Mouse (Mus musculus) lung, postnatal 0 days (tissue): ENCODE measurements at regions not wholly inside any gene's neighbourhood (a gene's known extent, or its start where the extent isn't known, plus 50 kb on each side); places are given as distances from the start of the nearest gene placed in this dataset.

Source experiments
- ATAC-seq: fragments of 200-750 bp; cut with Nextera tagmentation; 2 replicates; pipeline ENCODE4 v1.8.0; 2017; ENCODE audit warnings: moderate library complexity
- DNase-seq: peaks from one replicate; pipeline ENCODE4 v3.0.0-alpha.2; 2016; ENCODE audit warnings: low spot score
- H3K27ac ChIP-seq: fragments of 300-500 bp; sonication (generic); 2 replicates; pipeline ENCODE4 v1.5.1; 2014; ENCODE audit warnings: antibody characterized with exemption, mild to moderate bottlenecking, low read length, mixed read lengths
- H3K27me3 ChIP-seq: fragments of 300-500 bp; sonication (generic); replicated peaks from 2 replicates; pipeline ENCODE4 v1.6.1; 2014; ENCODE audit warnings: low read length, mixed read lengths; ENCODE audit not compliant: insufficient read depth
- H3K36me3 ChIP-seq: fragments of 300-500 bp; sonication (generic); 2 replicates; pipeline ENCODE4 v1.6.1; 2014; ENCODE audit warnings: low read length, mixed read lengths; ENCODE audit not compliant: insufficient read depth
- H3K4me1 ChIP-seq: fragments of 300-500 bp; sonication (generic); 2 replicates; pipeline ENCODE4 v1.6.1; 2014; ENCODE audit warnings: antibody characterized with exemption, low read depth, low read length, mixed read lengths; ENCODE audit not compliant: insufficient read depth
- H3K4me2 ChIP-seq: fragments of 300-500 bp; sonication (generic); replicated peaks from 2 replicates; pipeline ENCODE4 v1.6.1; 2014; ENCODE audit warnings: low read depth, mild to moderate bottlenecking, low read length, moderate library complexity, mixed read lengths
- H3K4me3 ChIP-seq: fragments of 300-500 bp; sonication (generic); 2 replicates; pipeline ENCODE4 v1.5.1; 2014; ENCODE audit warnings: low read depth, low read length
- H3K9ac ChIP-seq: fragments of 300-500 bp; sonication (generic); replicated peaks from 2 replicates; pipeline ENCODE4 v1.6.1; 2014; ENCODE audit warnings: low read depth, mild to moderate bottlenecking
- H3K9me3 ChIP-seq: fragments of 300-500 bp; sonication (generic); 2 replicates; pipeline ENCODE4 v1.6.1; 2016; ENCODE audit warnings: low read length, mixed read lengths
- CTCF ChIP-seq: IDR thresholded peaks from 2 replicates; pipeline ENCODE4 v1.5.1; 2016; ENCODE audit warnings: antibody characterized with exemption, mild to moderate bottlenecking
- EP300 ChIP-seq: IDR thresholded peaks from 2 replicates; pipeline ENCODE4 v1.6.1; 2016; ENCODE audit warnings: antibody characterized with exemption, mild to moderate bottlenecking, control low read depth
- WGBS: fragments of 180-500 bp; shearing (Covaris S2); extraction: QIAGEN DNeasy Blood & Tissue Kit; methylation state at CpG from one replicate; pipeline ENCODE4 v1.1.7; 2014; 5-methylcytosine and 5-hydroxymethylcytosine counted together

- Histone ChIP-seq H3K9ac (no peak overlapping the region), H3K36me3 (no peaks in the 10 kb centered on the region), H3K4me3 (no peak overlapping the region), H3K27me3 (no peaks in the 10 kb centered on the region), H3K9me3 (no peaks in the 10 kb centered on the region), H3K4me1 (no peaks in the 10 kb centered on the region), H3K27ac (no peak overlapping the region), H3K4me2 (no peak overlapping the region)
- no peak for TF ChIP-seq EP300
- TF ChIP-seq CTCF = no peak
- WGBS = 74% methylated on average over 7 of the region's 7 CpGs
- ATAC-seq = no peak
- no peak for DNase-seq
Observed at GRCm38 (mm10) chr13:53815629-53816028, 239.9 kb downstream of the Drd1 start.

GRCm38 (mm10) chr13:53814088-53814487 is 241.4 kb downstream of the Drd1 start:
- no peak overlapping the region for H3K4me2 ChIP-seq
- H3K4me3 ChIP-seq = no peak overlapping the region
- H3K9ac ChIP-seq = no peak overlapping the region
- TF ChIP-seq CTCF (no peak), EP300 (no peak)
- H3K27me3 ChIP-seq = no peaks in the 10 kb centered on the region
- H3K27ac ChIP-seq = no peak overlapping the region
- H3K36me3 ChIP-seq = no peaks in the 10 kb centered on the region
- no peak for DNase-seq
- H3K4me1 ChIP-seq = no peaks in the 10 kb centered on the region
- H3K9me3 ChIP-seq = no peaks in the 10 kb centered on the region
- WGBS = 64% methylated on average over 9 of the region's 9 CpGs
- ATAC-seq = no peak

GRCm38 (mm10) chr13:53811862-53812261 is 243.6 kb downstream of the Drd1 start:
- H3K4me3 ChIP-seq = no peak overlapping the region
- H3K9ac ChIP-seq = no peak overlapping the region
- WGBS = 25% methylated on average over 4 of the region's 4 CpGs
- H3K9me3 ChIP-seq = no peaks in the 10 kb centered on the region
- peak; percentile 77 for TF ChIP-seq CTCF
- no peak for TF ChIP-seq EP300
- H3K4me1 ChIP-seq = no peaks in the 10 kb centered on the region
- no peaks in the 10 kb centered on the region for H3K36me3 ChIP-seq
- no peaks in the 10 kb centered on the region for H3K27me3 ChIP-seq
- ATAC-seq (no peak), DNase-seq (peak; percentile 21)
- no peak overlapping the region for H3K27ac ChIP-seq
- H3K4me2 ChIP-seq = no peak overlapping the region

- Histone ChIP-seq H3K4me3 (no peak overlapping the region), H3K36me3 (no peaks in the 10 kb centered on the region), H3K27me3 (no peaks in the 10 kb centered on the region), H3K4me1 (no peaks in the 10 kb centered on the region), H3K4me2 (no peak overlapping the region), H3K27ac (no peak overlapping the region), H3K9ac (no peak overlapping the region), H3K9me3 (no peaks in the 10 kb centered on the region)
- 76% methylated on average over 8 of the region's 8 CpGs for WGBS
- ATAC-seq = no peak
- DNase-seq = no peak
- TF ChIP-seq CTCF (no peak), EP300 (no peak)
Observed at GRCm38 (mm10) chr13:53811151-53811550, 244.4 kb downstream of the Drd1 start.

DNA sequence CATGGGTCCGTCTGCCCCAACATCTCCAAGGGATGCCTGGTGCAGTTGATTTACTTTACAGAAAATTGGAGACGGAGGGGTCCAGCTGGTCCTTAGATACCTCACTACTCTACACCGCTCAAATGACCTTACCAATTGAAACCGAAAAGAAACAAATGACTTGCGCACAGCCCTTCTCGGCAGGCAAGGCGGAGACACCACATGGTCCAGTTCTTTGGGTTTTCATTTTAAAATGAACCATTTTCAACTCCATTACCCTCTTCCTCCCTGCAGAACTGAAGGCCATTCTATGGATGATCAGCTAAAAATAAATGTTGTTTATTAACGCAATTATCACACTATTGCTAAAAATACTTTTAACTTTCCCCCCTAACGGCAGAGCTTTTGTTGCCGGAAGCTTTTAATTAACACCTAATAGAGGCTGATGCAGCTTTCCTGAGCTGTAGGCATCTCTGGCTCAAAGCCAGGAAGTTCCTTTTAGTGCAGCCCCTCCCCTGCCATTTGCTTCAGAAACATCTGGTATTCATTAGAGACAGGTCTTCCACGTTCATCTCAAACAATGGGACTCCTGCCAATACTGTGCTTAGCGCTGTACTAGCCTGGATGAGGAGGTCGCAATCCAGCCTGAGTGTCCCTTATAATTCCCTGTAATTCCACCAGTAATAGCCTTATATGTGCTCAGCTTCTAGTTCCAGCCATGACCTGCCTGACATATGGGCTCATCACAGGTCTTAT is 247.5 kb downstream of the Drd1 start:
- no peaks in the 10 kb centered on the region for H3K9me3 ChIP-seq
- H3K4me3 ChIP-seq = no peak overlapping the region
- TF ChIP-seq EP300 = no peak
- no peak for TF ChIP-seq CTCF
- WGBS = 46% methylated on average over 13 of the region's 13 CpGs
- H3K4me2 ChIP-seq = no peak overlapping the region
- no peak overlapping the region for H3K27ac ChIP-seq
- no peaks in the 10 kb centered on the region for H3K36me3 ChIP-seq
- H3K4me1 ChIP-seq = no peaks in the 10 kb centered on the region
- no peaks in the 10 kb centered on the region for H3K27me3 ChIP-seq
- H3K9ac ChIP-seq = no peak overlapping the region
- ATAC-seq = peak; percentile 79
- DNase-seq = peak; percentile 69

- no peak for ATAC-seq
- no peaks in the 10 kb centered on the region for H3K36me3 ChIP-seq
- 82% methylated on average over 4 of the region's 4 CpGs for whole genome bisulfite sequencing
Observed at GRCm38 (mm10) chr13:53805872-53806271, 249.6 kb downstream of the Drd1 start.

DNA sequence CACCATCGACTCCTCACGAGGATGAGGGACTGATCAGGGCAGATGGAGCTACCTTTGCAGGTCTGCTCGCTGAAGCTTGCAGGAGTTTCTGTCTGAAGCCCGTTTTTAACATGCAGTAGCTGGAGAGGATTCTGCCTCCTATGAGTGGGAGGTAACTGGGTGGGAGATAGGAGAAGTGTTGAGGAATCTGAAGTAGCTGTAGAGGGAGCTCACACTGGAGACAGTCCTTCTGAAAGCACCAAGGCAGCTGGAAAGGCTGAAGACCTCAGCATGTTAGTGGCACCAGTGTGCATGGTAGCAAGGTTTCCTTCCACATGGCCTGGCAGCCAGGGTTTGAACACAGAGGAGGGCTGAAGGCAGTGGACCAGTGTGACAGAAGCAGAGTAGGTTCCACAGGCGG is 254.5 kb downstream of the Drd1 start:
- Histone ChIP-seq H3K4me1 (no peaks in the 10 kb centered on the region), H3K9ac (no peak overlapping the region), H3K4me2 (no peak overlapping the region), H3K27me3 (no peaks in the 10 kb centered on the region), H3K27ac (no peak overlapping the region), H3K36me3 (no peaks in the 10 kb centered on the region), H3K9me3 (no peaks in the 10 kb centered on the region), H3K4me3 (no peak overlapping the region)
- no peak for DNase-seq
- 69% methylated on average over 5 of the region's 5 CpGs for WGBS
- ATAC-seq = no peak
- TF ChIP-seq CTCF = no peak
- TF ChIP-seq EP300 = no peak

More at GRCm38 (mm10) chr13:53805872-53806271, 249.6 kb downstream of the Drd1 start:
- no peaks in the 10 kb centered on the region for H3K9me3 ChIP-seq
- no peak for DNase-seq
- H3K4me1 ChIP-seq = no peaks in the 10 kb centered on the region
- H3K27me3 ChIP-seq = no peaks in the 10 kb centered on the region
- no peak for TF ChIP-seq EP300
- no peak for TF ChIP-seq CTCF
- H3K4me2 ChIP-seq = no peak overlapping the region
- H3K9ac ChIP-seq = no peak overlapping the region
- no peak overlapping the region for H3K4me3 ChIP-seq
- H3K27ac ChIP-seq = no peak overlapping the region
